Mouse (Mus musculus) right cerebral cortex, postnatal 10 days (tissue): ENCODE measurements at regions not wholly inside any gene's neighbourhood (a gene's known extent, or its start where the extent isn't known, plus 50 kb on each side); places are given as distances from the start of the nearest gene placed in this dataset.
"Not testable (repeated sequence)": the region's sequence is repeated elsewhere in the genome, so short reads cannot be mapped to it uniquely, and the experiment has no call there.

Experiments
- DNase-seq, 2 experiments: peaks; one replicate each; pipeline ENCODE4 v3.0.0; 2021; ENCODE audit warnings: low spot score in 2 of 2

GRCm38 (mm10) chr9:92661938-92662337 lies 119.9 kb downstream of the Plod2 start:
- DNase-seq: no peak

- DNase-seq: no peak
Observed at GRCm38 (mm10) chr9:92667361-92667881, 125.4 kb downstream of the Plod2 start.

GRCm38 (mm10) chr9:92671966-92672365 lies 129.9 kb downstream of the Plod2 start:
- DNase-seq: no peak

- DNase-seq: peak in 1 of 2 experiments; percentile 27
Observed at GRCm38 (mm10) chr9:92694361-92695016, 152.5 kb downstream of the Plod2 start.

GRCm38 (mm10) chr9:92697971-92698370 lies 155.9 kb downstream of the Plod2 start:
- DNase-seq: no peak

- DNase-seq: no peak
Observed at GRCm38 (mm10) chr9:92704752-92705151, 162.7 kb downstream of the Plod2 start.

- no peak for DNase-seq
Observed at GRCm38 (mm10) chr9:92707011-92707410, 165.0 kb downstream of the Plod2 start.

GRCm38 (mm10) chr9:92717176-92717575 lies 175.2 kb downstream of the Plod2 start:
- no peak for DNase-seq

GRCm38 (mm10) chr9:92718337-92718736 lies 176.3 kb downstream of the Plod2 start:
- DNase-seq: no peak

- no peak for DNase-seq
Observed at GRCm38 (mm10) chr9:92719251-92719650, 177.2 kb downstream of the Plod2 start.

GRCm38 (mm10) chr9:92728864-92729263 lies 186.8 kb downstream of the Plod2 start:
- no peak for DNase-seq

- DNase-seq: peak; percentile 44 to 71
Observed at GRCm38 (mm10) chr9:92731396-92731795, 189.4 kb downstream of the Plod2 start.

GRCm38 (mm10) chr9:92767532-92767931 lies 225.5 kb downstream of the Plod2 start:
- DNase-seq: no peak

- peak; percentile 66 to 80 for DNase-seq
Observed at GRCm38 (mm10) chr9:92768432-92768831, 226.4 kb downstream of the Plod2 start.

- peak in 1 of 2 experiments; percentile 26 for DNase-seq
Observed at GRCm38 (mm10) chr9:92769528-92769927, 227.5 kb downstream of the Plod2 start.

GRCm38 (mm10) chr9:92771002-92771401 lies 229.0 kb downstream of the Plod2 start:
- DNase-seq: no peak

GRCm38 (mm10) chr9:92771716-92772115 lies 229.7 kb downstream of the Plod2 start:
- no peak for DNase-seq

GRCm38 (mm10) chr9:92782922-92783454 lies 241.0 kb downstream of the Plod2 start:
- DNase-seq: no peak

- no peak for DNase-seq
Observed at GRCm38 (mm10) chr9:92799695-92800094, 257.7 kb downstream of the Plod2 start.

GRCm38 (mm10) chr9:92809469-92809868 lies 267.4 kb downstream of the Plod2 start:
- no peak for DNase-seq

GRCm38 (mm10) chr9:92820721-92821120 lies 278.7 kb downstream of the Plod2 start:
- DNase-seq: no peak

GRCm38 (mm10) chr9:92826708-92827353 lies 284.8 kb downstream of the Plod2 start:
- no peak for DNase-seq

GRCm38 (mm10) chr9:92836156-92836555 lies 294.1 kb downstream of the Plod2 start:
- not testable (repeated sequence) for DNase-seq
